Mouse (Mus musculus) cerebellum, adult 2 months (tissue): ENCODE measurements around the gene Slc16a12.

Source experiments
- CTCF ChIP-seq: fragments of 200-500 bp; IDR thresholded peaks from 2 replicates; pipeline ENCODE4 v1.5.1; 2011; ENCODE audit warnings: low read depth, mild to moderate bottlenecking, control low read depth, low read length, moderate library complexity, borderline replicate concordance; ENCODE audit not compliant: insufficient read depth
- POLR2A ChIP-seq: fragments of 200-500 bp; IDR thresholded peaks from 2 replicates; pipeline ENCODE4 v1.6.1; 2011; ENCODE audit warnings: low read length, control low read depth, borderline replicate concordance; ENCODE audit not compliant: insufficient read depth

- TF ChIP-seq CTCF (no peak), POLR2A (no peak)
These were observed 11.7 kb upstream of the Slc16a12 start for GRCm38 (mm10) chr19:34758754-34759153.
